Comparison of ENCODE assay signal across 8 mouse cellular contexts in genomic region chr16:37684634-37685441, GRCm38 (mm10). TPM values are rescaled to one million over a fixed set of nuclear protein-coding genes. Genes with fewer than 3 reads are reported as not detected.
DNase-seq lines count a peak whose midpoint lies in the region; ATAC-seq and TF ChIP-seq lines count a peak whose summit lies in the region.

No protein-coding gene starts in this region.

- WGBS in forebrain, embryonic 14.5 days: 1% methylated on average over 25 of the region's 25 CpGs
- under 1% methylated on average over 25 of the region's 25 CpGs for WGBS in lung, embryonic 15.5 days

- TF ChIP-seq CTCF in G1E (IDR thresholded peaks at IDR 0.05; ENCODE audit: low read depth, low read length): peak; percentile 51; the same call in 1 of the 2 replicates
- peak; percentile 81 for TF ChIP-seq CTCF in layer of hippocampus, adult 2 months (conservative IDR thresholded peaks at IDR 0.05)

- DNase-seq in G1E (ENCODE audit: low spot score): peak; percentile 45
- DNase-seq in cerebellum, adult 11 months: peak; percentile 86
- DNase-seq in forebrain, embryonic 14.5 days (ENCODE audit: low spot score): peak; percentile 97
- DNase-seq in heart, postnatal 25 days (ENCODE audit: low spot score): peak; percentile 76
- peak; percentile 84 to 85 for DNase-seq in layer of hippocampus, adult 2 months (ENCODE audit: low spot score in 2 of 2)
- peak; percentile 52 for DNase-seq in ovary, postnatal 10 days (ENCODE audit: low spot score)
- DNase-seq in thymus, postnatal 10 days (ENCODE audit: low spot score in 2 of 2): peak; percentile 38 to 75

- H3K9ac ChIP-seq in forebrain, embryonic 14.5 days (ENCODE audit: low read length): peak overlapping the region; percentile 76
- peak overlapping the region; percentile 53 for H3K9ac ChIP-seq in lung, embryonic 15.5 days

- H3K27me3 ChIP-seq in G1E (ENCODE audit: insufficient read depth, low read length): peaks cover 9% of the 10 kb centered on the region
- no peaks in the 10 kb centered on the region for H3K27me3 ChIP-seq in forebrain, embryonic 14.5 days (replicated peaks; ENCODE audit: control insufficient read depth, insufficient read depth, low read length)
- no peaks in the 10 kb centered on the region for H3K27me3 ChIP-seq in lung, embryonic 15.5 days

- intact Hi-C loops in heart, postnatal 25 days (cut with DNase I): loop anchor here (2.0 to 5.0 kb wide), 4 partner anchors 67 to 512 kb away; no protein-coding TSS in a partner anchor

- peak overlapping the region; percentile 70 for H3K4me2 ChIP-seq in forebrain, embryonic 14.5 days (ENCODE audit: low read length)
- peak overlapping the region; percentile 65 for H3K4me2 ChIP-seq in lung, embryonic 15.5 days

- H3K4me3 ChIP-seq in G1E (ENCODE audit: low read depth, low read length): peak overlapping the region; percentile 27; the same call in 1 of the 2 replicates
- H3K4me3 ChIP-seq in forebrain, embryonic 14.5 days (ENCODE audit: low read depth, low read length): peak overlapping the region; percentile 33
- peak overlapping the region; percentile 60 for H3K4me3 ChIP-seq in layer of hippocampus, adult 2 months
- H3K4me3 ChIP-seq in lung, embryonic 15.5 days: peak overlapping the region; percentile 44

- no peak for ATAC-seq in G1E (ENCODE audit: extremely low read depth, insufficient number of reproducible peaks, low FRiP score, poor library complexity, severe bottlenecking)
- peak; percentile 70 for ATAC-seq in forebrain, embryonic 14.5 days
- ATAC-seq in lung, embryonic 15.5 days (ENCODE audit: borderline replicate concordance, extremely low read depth, low FRiP score, low TSS enrichment): peak; percentile 73

- H3K36me3 ChIP-seq in G1E (replicated peaks): no peaks in the 10 kb centered on the region
- H3K36me3 ChIP-seq in forebrain, embryonic 14.5 days (ENCODE audit: control insufficient read depth, insufficient read depth, low read length): no peaks in the 10 kb centered on the region
- H3K36me3 ChIP-seq in lung, embryonic 15.5 days: no peaks in the 10 kb centered on the region

- peaks cover 78% of the 10 kb centered on the region for H3K4me1 ChIP-seq in G1E (ENCODE audit: insufficient read depth, low read depth, low read length)
- H3K4me1 ChIP-seq in forebrain, embryonic 14.5 days (ENCODE audit: control insufficient read depth, insufficient read depth, low read length): peaks cover 12% of the 10 kb centered on the region
- peaks cover 37% of the 10 kb centered on the region for H3K4me1 ChIP-seq in lung, embryonic 15.5 days

- H3K9me3 ChIP-seq in G1E (replicated peaks): no peaks in the 10 kb centered on the region
- H3K9me3 ChIP-seq in forebrain, embryonic 14.5 days (replicated peaks; ENCODE audit: control insufficient read depth, low read length): no peaks in the 10 kb centered on the region
- no peaks in the 10 kb centered on the region for H3K9me3 ChIP-seq in lung, embryonic 15.5 days

- peak overlapping the region; percentile 89 for H3K27ac ChIP-seq in forebrain, embryonic 14.5 days (ENCODE audit: low read depth, low read length)
- H3K27ac ChIP-seq in layer of hippocampus, adult 2 months: peak overlapping the region; percentile 98
- H3K27ac ChIP-seq in lung, embryonic 15.5 days: peak overlapping the region; percentile 92

RNA-seq across cellular contexts. Expression of gene Ndufb4, which starts 30.6 kb away (rescaled TPM):
- total RNA-seq in G1E (2014; fragmentation: Nextera tagmentation): 16.8 and 19.0 TPM in 2 replicates
- total RNA-seq in G1E (2017): 29.3 and 34.9 TPM in 2 replicates
- 37.1 and 48.3 TPM in 2 replicates for polyA plus RNA-seq in G1E (2012)
- 66.3 and 71.1 TPM in 2 replicates for polyA plus RNA-seq in forebrain, embryonic 14.5 days (2014; fragmentation: Nextera tagmentation; extraction: Ambion mirVana)
- total RNA-seq in heart, postnatal 25 days (2021): 100 to 1,000 TPM; 168 to 170 TPM
- total RNA-seq in layer of hippocampus, adult 2 months (2021): 10 to 100 TPM; 83.1 to 94.7 TPM
- 48.8 and 53.6 TPM in 2 replicates for polyA plus RNA-seq in lung, embryonic 15.5 days (2015; fragmentation: Nextera tagmentation; extraction: Ambion mirVana)

Comparison
In these comparisons a context has a peak if more than half of its experiments do, and no peak if none do; other contexts are left out.
1. DNase-seq: peak in every context shown above with its lines; median percentile 97 in forebrain, embryonic 14.5 days; 86 in cerebellum, adult 11 months; 84 in layer of hippocampus, adult 2 months; 76 in heart, postnatal 25 days; 56 in thymus, postnatal 10 days; 52 in ovary, postnatal 10 days; 45 in G1E.